Mouse (Mus musculus) E14TG2a.4 (cell line): ENCODE data around the gene Slc25a42.

Experiments
- H3K27me3 ChIP-seq: 2 replicates; pipeline ENCODE4 v1.6.1; 2014; ENCODE audit warnings: low read length, control low read depth; ENCODE audit not compliant: insufficient read depth
- H3K36me3 ChIP-seq: 2 replicates; pipeline ENCODE4 v1.6.1; 2014; ENCODE audit warnings: low read length, control low read depth; ENCODE audit not compliant: insufficient read depth
- H3K4me1 ChIP-seq: replicated peaks from 2 replicates; pipeline ENCODE4 v1.6.1; 2014; ENCODE audit warnings: low read depth, low read length, control low read depth
- H3K4me3 ChIP-seq: replicated peaks from 2 replicates; pipeline ENCODE4 v1.5.1; 2014; ENCODE audit warnings: mild to moderate bottlenecking, low read length
- H3K9me3 ChIP-seq: 2 replicates; pipeline ENCODE4 v1.6.1; 2014; ENCODE audit warnings: low read length, control low read depth
- CTCF ChIP-seq: conservative IDR thresholded peaks from 2 replicates; pipeline ENCODE4 v1.5.1; 2014; ENCODE audit warnings: low read length
- NANOG ChIP-seq: IDR thresholded peaks from 2 replicates; pipeline ENCODE4 v1.6.1; 2014; ENCODE audit warnings: borderline replicate concordance, low read length, mixed read lengths
- POU5F1 ChIP-seq: IDR thresholded peaks from 2 replicates; pipeline ENCODE4 v1.6.1; 2014; ENCODE audit warnings: low read length, borderline replicate concordance

Slc25a42 gene

DNA sequence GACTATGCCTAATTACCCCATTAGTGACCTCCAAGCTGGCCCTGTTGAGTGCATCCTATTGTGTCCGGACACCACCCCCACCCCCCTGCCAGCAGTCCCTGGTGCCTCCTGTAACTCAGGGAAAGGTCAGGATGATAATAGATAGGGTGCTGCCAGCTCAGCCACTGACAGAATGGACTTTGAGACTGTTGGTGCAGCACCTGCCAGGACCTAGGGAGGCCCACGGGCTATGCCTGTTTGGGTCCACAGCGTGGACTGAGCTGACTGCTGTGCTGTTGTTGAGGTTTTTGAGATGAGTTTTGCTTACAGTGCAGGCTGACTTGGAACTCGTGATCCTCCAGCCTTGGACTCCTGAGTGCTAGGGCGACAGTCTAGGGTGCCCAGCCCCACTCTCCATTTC lies 18.9 kb downstream of the Slc25a42 start:
- TF ChIP-seq CTCF (no peak), POU5F1 (no peak), NANOG (no peak)
- Histone ChIP-seq H3K36me3 (peaks cover 41% of the 10 kb centered on the region), H3K4me1 (peaks cover 13% of the 10 kb centered on the region), H3K4me3 (no peak overlapping the region), H3K9me3 (no peaks in the 10 kb centered on the region), H3K27me3 (no peaks in the 10 kb centered on the region)

- peaks cover 2% of the 10 kb centered on the region for H3K27me3 ChIP-seq
- H3K36me3 ChIP-seq = peaks cover 57% of the 10 kb centered on the region
- H3K4me1 ChIP-seq = peaks cover 30% of the 10 kb centered on the region
- TF ChIP-seq POU5F1 (no peak), NANOG (no peak), CTCF (no peak)
- no peak overlapping the region for H3K4me3 ChIP-seq
- no peaks in the 10 kb centered on the region for H3K9me3 ChIP-seq
Measured at GRCm38 (mm10) chr8:70188707-70189106, 23.4 kb downstream of the Slc25a42 start.

DNA sequence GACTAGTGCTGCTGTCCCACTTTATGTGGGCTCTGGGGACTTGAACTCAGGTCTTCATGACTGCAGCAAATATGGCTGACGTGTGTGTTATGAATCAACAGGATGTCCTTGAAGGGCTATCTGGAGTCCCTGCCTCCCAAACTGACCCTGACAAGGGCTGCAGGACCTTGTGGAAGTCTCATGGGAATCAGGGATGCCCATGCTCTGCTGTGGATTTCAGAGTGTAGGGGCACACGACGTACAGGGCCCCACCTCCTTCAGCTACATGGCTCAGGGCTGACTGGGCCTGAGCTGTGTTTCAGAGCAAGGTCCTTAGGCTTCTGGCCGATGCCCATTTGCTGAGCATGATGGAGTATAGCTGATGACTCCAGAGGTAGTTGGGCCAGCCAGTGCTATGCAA lies 28.9 kb downstream of the Slc25a42 start:
- TF ChIP-seq CTCF (no peak), POU5F1 (no peak), NANOG (no peak)
- H3K9me3 ChIP-seq = no peaks in the 10 kb centered on the region
- peaks cover 2% of the 10 kb centered on the region for H3K27me3 ChIP-seq
- H3K4me3 ChIP-seq = no peak overlapping the region
- peaks cover 50% of the 10 kb centered on the region for H3K36me3 ChIP-seq
- H3K4me1 ChIP-seq = peaks cover 60% of the 10 kb centered on the region

DNA sequence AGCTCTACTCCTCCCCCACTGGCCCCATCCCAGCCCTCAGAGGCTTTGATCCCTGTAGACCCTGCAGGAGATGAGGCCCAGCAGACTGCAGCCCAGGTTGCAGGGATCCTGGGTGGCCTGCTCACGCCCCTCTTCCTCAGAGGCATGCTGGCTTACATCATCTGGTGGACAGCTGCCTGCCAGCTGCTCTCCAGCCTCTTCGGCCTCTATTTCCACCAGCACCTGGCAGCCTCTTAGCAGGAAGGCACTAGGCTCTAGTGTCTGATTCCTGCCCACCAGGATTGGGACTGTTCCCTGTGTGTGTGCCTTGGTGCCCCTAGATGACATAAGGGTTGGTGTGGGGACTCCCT lies 30.2 kb downstream of the Slc25a42 start:
- TF ChIP-seq NANOG (no peak), POU5F1 (no peak), CTCF (no peak)
- H3K4me3 ChIP-seq = peak overlapping the region; percentile 49; the same call in 1 of the 2 replicates
- H3K9me3 ChIP-seq = no peaks in the 10 kb centered on the region
- peaks cover 2% of the 10 kb centered on the region for H3K27me3 ChIP-seq
- peaks cover 52% of the 10 kb centered on the region for H3K36me3 ChIP-seq
- peaks cover 57% of the 10 kb centered on the region for H3K4me1 ChIP-seq

- Histone ChIP-seq H3K36me3 (peaks cover 57% of the 10 kb centered on the region), H3K4me3 (peak overlapping the region; percentile 49), H3K27me3 (peaks cover 2% of the 10 kb centered on the region), H3K4me1 (peaks cover 52% of the 10 kb centered on the region), H3K9me3 (no peaks in the 10 kb centered on the region)
- no peak for TF ChIP-seq NANOG
- no peak for TF ChIP-seq POU5F1
- no peak for TF ChIP-seq CTCF
Measured at GRCm38 (mm10) chr8:70181212-70181902, 30.7 kb downstream of the Slc25a42 start.

- Histone ChIP-seq H3K9me3 (no peaks in the 10 kb centered on the region), H3K4me3 (no peak overlapping the region), H3K4me1 (peaks cover 51% of the 10 kb centered on the region), H3K36me3 (peaks cover 65% of the 10 kb centered on the region), H3K27me3 (no peaks in the 10 kb centered on the region)
- TF ChIP-seq NANOG (no peak), CTCF (0 out of 2 replicates have a peak, but pooled peaks have one; percentile 15), POU5F1 (no peak)
Measured at GRCm38 (mm10) chr8:70179082-70179481, 33.0 kb downstream of the Slc25a42 start.

DNA sequence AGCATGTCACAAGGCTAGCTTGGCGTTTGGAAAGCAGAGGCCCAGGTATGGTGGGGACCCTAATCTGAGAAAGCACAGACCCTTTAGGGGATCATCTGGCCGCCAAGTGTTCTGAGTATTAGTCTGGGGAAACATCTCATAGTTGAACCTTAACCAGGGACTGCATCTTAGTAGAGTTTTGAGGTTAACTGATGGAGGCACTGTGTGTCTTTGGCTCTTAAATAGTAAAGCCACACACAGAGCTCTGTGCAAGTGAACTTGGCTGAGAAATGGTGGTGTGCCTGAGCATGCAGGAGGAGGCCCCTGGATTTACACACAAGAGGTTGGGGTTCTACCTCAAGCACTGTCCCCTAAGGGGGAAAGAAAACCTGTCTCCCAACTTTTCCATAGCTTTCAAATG lies 33.9 kb downstream of the Slc25a42 start:
- Histone ChIP-seq H3K27me3 (no peaks in the 10 kb centered on the region), H3K4me1 (peaks cover 51% of the 10 kb centered on the region), H3K9me3 (no peaks in the 10 kb centered on the region), H3K36me3 (peaks cover 66% of the 10 kb centered on the region), H3K4me3 (no peak overlapping the region)
- TF ChIP-seq CTCF = peak; percentile 14; the same call in 1 of the 2 replicates
- no peak for TF ChIP-seq NANOG

DNA sequence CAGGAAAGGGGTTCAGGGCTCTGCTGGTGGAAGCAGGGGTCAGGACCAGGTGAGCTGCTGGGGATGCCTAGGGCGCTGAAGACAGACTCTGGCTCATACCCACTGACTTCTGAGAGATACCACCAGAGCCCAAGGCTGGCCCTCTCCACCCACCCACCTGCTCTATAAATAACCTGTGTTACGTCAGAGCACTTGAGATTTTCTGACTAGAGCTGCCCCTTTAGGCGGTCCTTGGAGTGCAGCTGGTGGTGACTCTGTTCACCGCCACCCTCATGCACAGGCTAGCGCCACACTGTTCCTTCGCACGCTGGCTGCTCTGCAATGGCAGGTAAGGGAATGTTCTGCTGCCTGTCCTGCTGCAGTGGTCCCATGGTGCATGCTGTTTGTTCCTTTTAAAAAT lies 38.0 kb downstream of the Slc25a42 start:
- no peak overlapping the region for H3K4me3 ChIP-seq
- peaks cover 40% of the 10 kb centered on the region for H3K4me1 ChIP-seq
- H3K9me3 ChIP-seq = no peaks in the 10 kb centered on the region
- no peaks in the 10 kb centered on the region for H3K27me3 ChIP-seq
- peaks cover 39% of the 10 kb centered on the region for H3K36me3 ChIP-seq
- TF ChIP-seq CTCF (no peak), NANOG (no peak), POU5F1 (no peak)

- Histone ChIP-seq H3K27me3 (no peaks in the 10 kb centered on the region), H3K4me3 (no peak overlapping the region), H3K36me3 (peaks cover 34% of the 10 kb centered on the region), H3K4me1 (peaks cover 35% of the 10 kb centered on the region), H3K9me3 (no peaks in the 10 kb centered on the region)
- no peak for TF ChIP-seq CTCF
- TF ChIP-seq NANOG = no peak
- TF ChIP-seq POU5F1 = no peak
Measured at GRCm38 (mm10) chr8:70173320-70173719, 38.8 kb downstream of the Slc25a42 start.
